Mouse (Mus musculus) kidney, embryonic 15.5 days (tissue): Measurements from ENCODE around the gene 6030408B16Rik. TPM values are rescaled to one million over a fixed set of nuclear protein-coding genes. Genes with fewer than 3 reads are reported as not detected.
A peak's percentile ranks its signal among the peaks of the same experiment; 100 is the strongest.
"Not testable (repeated sequence)": the region's sequence is repeated elsewhere in the genome, so short reads cannot be mapped to it uniquely, and the experiment has no call there.

Experiments used
- ATAC-seq: fragments of 200-750 bp; cut with Nextera tagmentation; replicated peaks from 2 replicates; pipeline ENCODE4 v1.8.0; 2017; ENCODE audit warnings: moderate TSS enrichment; ENCODE audit not compliant: low FRiP score
- H3K27ac ChIP-seq: fragments of 300-500 bp; sonication (generic); 2 replicates; pipeline ENCODE4 v1.5.1; 2015; ENCODE audit warnings: mild to moderate bottlenecking, inconsistent platforms
- H3K27me3 ChIP-seq: fragments of 300-500 bp; sonication (generic); 2 replicates; pipeline ENCODE4 v1.6.1; 2015; ENCODE audit warnings: inconsistent platforms
- H3K36me3 ChIP-seq: fragments of 300-500 bp; sonication (generic); 2 replicates; pipeline ENCODE4 v1.6.1; 2015; ENCODE audit warnings: inconsistent platforms
- H3K4me1 ChIP-seq: fragments of 300-500 bp; sonication (generic); 2 replicates; pipeline ENCODE4 v1.6.1; 2015; ENCODE audit warnings: inconsistent platforms
- H3K4me2 ChIP-seq: fragments of 300-500 bp; sonication (generic); 2 replicates; pipeline ENCODE4 v1.6.1; 2015; ENCODE audit warnings: moderate library complexity, mild to moderate bottlenecking, inconsistent platforms
- H3K4me3 ChIP-seq: fragments of 300-500 bp; sonication (generic); replicated peaks from 2 replicates; pipeline ENCODE4 v1.5.1; 2015; ENCODE audit warnings: mild to moderate bottlenecking, inconsistent platforms
- H3K9ac ChIP-seq: fragments of 300-500 bp; sonication (generic); 2 replicates; pipeline ENCODE4 v1.6.1; 2015; ENCODE audit warnings: mild to moderate bottlenecking, inconsistent platforms
- H3K9me3 ChIP-seq: fragments of 300-500 bp; sonication (generic); replicated peaks from 2 replicates; pipeline ENCODE4 v1.6.1; 2016; ENCODE audit warnings: inconsistent platforms
- WGBS: fragments of 180-500 bp; shearing (Covaris S2); methylation state at CpG from one replicate; pipeline ENCODE4 v1.1.7; 2015; ENCODE audit warnings: mixed read lengths; 5-methylcytosine and 5-hydroxymethylcytosine counted together
- polyA plus RNA-seq: library from polyadenylated mRNA; unstranded; fragments of >200 nt; fragmentation: Nextera tagmentation; extraction: Ambion mirVana; gene quantifications from 2 replicates; pipeline ENCODE4 v1.2.1, GENCODE M21; 2015

The 6030408B16Rik gene
- polyA plus RNA-seq, 1 experiment from 2014 or later, result 19.9 TPM

GRCm38 (mm10) chr15:101320010-101320617, 27.1 kb downstream of the 6030408B16Rik start:
- peak overlapping the region; percentile 81 for H3K27ac ChIP-seq
- peaks cover 53% of the 10 kb centered on the region for H3K4me1 ChIP-seq
- no peak overlapping the region for H3K4me2 ChIP-seq
- no peaks in the 10 kb centered on the region for H3K36me3 ChIP-seq
- no peak overlapping the region for H3K9ac ChIP-seq
- WGBS, result 76% methylated on average over 6 of the region's 6 CpGs
- H3K27me3 ChIP-seq, result no peaks in the 10 kb centered on the region
- H3K9me3 ChIP-seq, result no peaks in the 10 kb centered on the region
- ATAC-seq, result no peak
- no peak overlapping the region for H3K4me3 ChIP-seq

GRCm38 (mm10) chr15:101320618-101321041, 27.6 kb downstream of the 6030408B16Rik start:
- no peak overlapping the region for H3K9ac ChIP-seq
- no peaks in the 10 kb centered on the region for H3K9me3 ChIP-seq
- H3K4me3 ChIP-seq, result no peak overlapping the region
- WGBS, result 23% methylated on average over 6 of the region's 6 CpGs
- no peaks in the 10 kb centered on the region for H3K27me3 ChIP-seq
- no peak overlapping the region for H3K4me2 ChIP-seq
- H3K4me1 ChIP-seq, result peaks cover 51% of the 10 kb centered on the region
- no peaks in the 10 kb centered on the region for H3K36me3 ChIP-seq
- H3K27ac ChIP-seq, result peak overlapping the region; percentile 81
- ATAC-seq, result no peak

- Histone ChIP-seq H3K4me2 (no peak overlapping the region), H3K9me3 (no peaks in the 10 kb centered on the region), H3K36me3 (no peaks in the 10 kb centered on the region), H3K27ac (peak overlapping the region; percentile 49), H3K9ac (no peak overlapping the region), H3K4me1 (peaks cover 47% of the 10 kb centered on the region), H3K4me3 (no peak overlapping the region), H3K27me3 (no peaks in the 10 kb centered on the region)
- 45% methylated on average over 5 of the region's 5 CpGs for WGBS
- ATAC-seq, result no peak
Measured at GRCm38 (mm10) chr15:101321126-101321525, 28.1 kb downstream of the 6030408B16Rik start.

GRCm38 (mm10) chr15:101322106-101322505, 29.1 kb downstream of the 6030408B16Rik start:
- no peaks in the 10 kb centered on the region for H3K9me3 ChIP-seq
- H3K9ac ChIP-seq, result no peak overlapping the region
- H3K27me3 ChIP-seq, result no peaks in the 10 kb centered on the region
- peaks cover 43% of the 10 kb centered on the region for H3K4me1 ChIP-seq
- no peaks in the 10 kb centered on the region for H3K36me3 ChIP-seq
- H3K4me3 ChIP-seq, result no peak overlapping the region
- no peak overlapping the region for H3K27ac ChIP-seq
- ATAC-seq, result no peak
- H3K4me2 ChIP-seq, result no peak overlapping the region
- WGBS, result 74% methylated on average over 5 of the region's 5 CpGs

GRCm38 (mm10) chr15:101322640-101323039, 29.6 kb downstream of the 6030408B16Rik start:
- no peak for ATAC-seq
- Histone ChIP-seq H3K36me3 (no peaks in the 10 kb centered on the region), H3K4me3 (no peak overlapping the region), H3K9me3 (no peaks in the 10 kb centered on the region), H3K9ac (no peak overlapping the region), H3K27me3 (no peaks in the 10 kb centered on the region), H3K27ac (no peak overlapping the region), H3K4me1 (peaks cover 47% of the 10 kb centered on the region), H3K4me2 (no peak overlapping the region)
- 91% methylated on average over 7 of the region's 7 CpGs for WGBS

- Histone ChIP-seq H3K4me3 (no peak overlapping the region), H3K9me3 (no peaks in the 10 kb centered on the region), H3K27ac (no peak overlapping the region), H3K27me3 (no peaks in the 10 kb centered on the region), H3K9ac (no peak overlapping the region), H3K4me1 (peaks cover 43% of the 10 kb centered on the region), H3K4me2 (no peak overlapping the region), H3K36me3 (no peaks in the 10 kb centered on the region)
- WGBS, result 95% methylated on average over 5 of the region's 5 CpGs
- ATAC-seq, result no peak
Measured at GRCm38 (mm10) chr15:101323511-101323910, 30.5 kb downstream of the 6030408B16Rik start.

- H3K4me2 ChIP-seq, H3K36me3 ChIP-seq, H3K27me3 ChIP-seq, H3K9me3 ChIP-seq, ATAC-seq, H3K4me3 ChIP-seq, H3K9ac ChIP-seq, H3K27ac ChIP-seq: not testable (repeated sequence)
- H3K4me1 ChIP-seq, result peaks cover 43% of the 10 kb centered on the region
Measured at GRCm38 (mm10) chr15:101324409-101324808, 31.4 kb downstream of the 6030408B16Rik start.

GRCm38 (mm10) chr15:101325991-101326534, 33.1 kb downstream of the 6030408B16Rik start:
- WGBS, result 47% methylated on average over 10 of the region's 10 CpGs
- Histone ChIP-seq H3K36me3 (no peaks in the 10 kb centered on the region), H3K4me2 (no peak overlapping the region), H3K9me3 (no peaks in the 10 kb centered on the region), H3K4me3 (no peak overlapping the region), H3K9ac (no peak overlapping the region), H3K27me3 (no peaks in the 10 kb centered on the region), H3K27ac (no peak overlapping the region), H3K4me1 (peaks cover 34% of the 10 kb centered on the region)
- ATAC-seq, result no peak

GRCm38 (mm10) chr15:101327282-101327681, 34.3 kb downstream of the 6030408B16Rik start:
- Histone ChIP-seq H3K4me1 (peaks cover 22% of the 10 kb centered on the region), H3K27me3 (no peaks in the 10 kb centered on the region), H3K4me3 (no peak overlapping the region), H3K27ac (no peak overlapping the region), H3K36me3 (no peaks in the 10 kb centered on the region), H3K9me3 (no peaks in the 10 kb centered on the region), H3K9ac (no peak overlapping the region), H3K4me2 (no peak overlapping the region)
- WGBS, result 6% methylated on average over 6 of the region's 6 CpGs
- 0 out of 2 replicates have a peak, but pooled peaks have one; percentile 27 for ATAC-seq

GRCm38 (mm10) chr15:101328876-101329563, 36.0 kb downstream of the 6030408B16Rik start:
- no peak for ATAC-seq
- Histone ChIP-seq H3K4me1 (peaks cover 22% of the 10 kb centered on the region), H3K27ac (0 out of 2 replicates have a peak overlapping the region, but pooled peaks have one; percentile 5), H3K9me3 (no peaks in the 10 kb centered on the region), H3K4me3 (no peak overlapping the region), H3K4me2 (no peak overlapping the region), H3K27me3 (no peaks in the 10 kb centered on the region), H3K9ac (no peak overlapping the region), H3K36me3 (no peaks in the 10 kb centered on the region)
- WGBS, result 68% methylated on average over 3 of the region's 3 CpGs

GRCm38 (mm10) chr15:101329564-101329892, 36.5 kb downstream of the 6030408B16Rik start:
- Histone ChIP-seq H3K9ac (no peak overlapping the region), H3K4me1 (peaks cover 22% of the 10 kb centered on the region), H3K27ac (0 out of 2 replicates have a peak overlapping the region, but pooled peaks have one; percentile 5)

GRCm38 (mm10) chr15:101331090-101331489, 38.1 kb downstream of the 6030408B16Rik start:
- Histone ChIP-seq H3K4me1 (peaks cover 22% of the 10 kb centered on the region), H3K4me3 (no peak overlapping the region), H3K9ac (no peak overlapping the region), H3K4me2 (no peak overlapping the region), H3K27ac (no peak overlapping the region), H3K9me3 (no peaks in the 10 kb centered on the region), H3K36me3 (no peaks in the 10 kb centered on the region), H3K27me3 (no peaks in the 10 kb centered on the region)
- 71% methylated on average over 4 of the region's 4 CpGs for WGBS
- ATAC-seq, result no peak

More at GRCm38 (mm10) chr15:101329564-101329892, 36.5 kb downstream of the 6030408B16Rik start:
- 63% methylated on average over 3 of the region's 3 CpGs for WGBS
- ATAC-seq, result no peak
- H3K27me3 ChIP-seq, result no peaks in the 10 kb centered on the region
- no peaks in the 10 kb centered on the region for H3K36me3 ChIP-seq
- no peaks in the 10 kb centered on the region for H3K9me3 ChIP-seq
- no peak overlapping the region for H3K4me3 ChIP-seq
- H3K4me2 ChIP-seq, result no peak overlapping the region
